Mouse (Mus musculus): ENCODE measurements at regions not wholly inside any gene's neighbourhood (a gene's known extent, or its start where the extent isn't known, plus 50 kb on each side); places are given as distances from the start of the nearest gene placed in this dataset.
A peak's percentile ranks its signal among the peaks of the same experiment; 100 is the strongest.

GRCm38 (mm10) chr7:37908618-37909130 lies 114.7 kb downstream of the Uri1 start:
- DNase-seq (ENCODE audit: low spot score): no peak

DNA sequence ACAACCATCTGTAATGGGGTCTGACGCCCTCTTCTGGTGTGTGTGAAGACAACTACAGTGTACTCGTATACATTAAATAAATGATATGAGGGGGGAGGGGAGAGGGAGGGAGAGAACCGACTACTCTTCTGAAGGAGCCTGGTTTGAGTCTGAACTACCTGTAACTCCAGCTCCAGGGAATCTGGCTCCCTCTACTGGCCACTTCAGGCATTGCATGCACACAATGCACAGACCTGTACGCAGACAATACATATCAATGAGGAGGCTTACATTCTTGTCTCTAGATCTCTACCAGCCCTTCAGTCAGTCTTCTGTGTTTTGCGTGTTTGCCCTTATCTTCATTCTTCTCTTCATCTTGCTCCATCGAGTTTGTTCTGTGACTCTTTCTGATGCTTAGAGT lies 120.4 kb upstream of the Zfp536 start:
- peak; percentile 56 for DNase-seq (ENCODE audit: low spot score)

GRCm38 (mm10) chr7:37874382-37874781 lies 100.9 kb upstream of the Zfp536 start:
- DNase-seq (ENCODE audit: low spot score): no peak

DNA sequence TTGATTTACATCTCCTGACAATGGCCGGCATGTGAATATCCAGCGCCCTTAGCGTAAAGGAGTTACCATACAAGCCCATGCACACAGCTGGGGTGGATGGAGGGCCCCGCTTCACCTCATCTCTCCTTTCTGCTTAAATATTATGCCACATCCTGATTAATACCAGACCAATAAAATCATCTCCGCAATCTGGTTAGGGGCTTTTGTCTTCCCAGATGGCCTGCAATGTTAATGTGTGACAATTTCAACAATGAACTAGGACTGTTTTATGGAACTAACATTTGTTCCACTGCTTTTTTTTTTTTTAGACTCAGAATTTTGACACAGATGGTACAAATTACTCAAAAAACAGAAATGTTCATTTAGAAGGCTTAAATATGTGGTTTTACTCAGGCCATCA lies 97.5 kb upstream of the Zfp536 start:
- peak; percentile 1 for DNase-seq (ENCODE audit: low spot score)

DNA sequence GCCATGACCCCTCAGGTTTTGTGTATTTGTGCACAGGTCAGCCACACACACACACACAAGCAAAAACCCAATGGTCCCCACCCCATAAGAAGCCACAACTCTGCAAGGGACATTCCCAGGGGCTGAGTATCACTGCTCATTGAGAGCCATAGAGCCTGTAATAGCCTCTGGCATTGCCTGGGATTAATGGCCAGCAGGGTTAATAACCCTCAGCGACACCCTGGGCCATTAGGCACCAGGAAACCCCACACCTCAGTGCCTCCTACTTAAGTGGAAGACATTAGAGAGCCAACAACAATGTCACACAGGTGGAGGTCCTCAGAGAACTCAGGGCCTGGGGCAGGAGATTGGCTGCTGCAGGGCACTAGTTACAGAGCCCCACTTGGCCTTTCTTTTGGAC lies 93.0 kb upstream of the Zfp536 start:
- no peak for DNase-seq (ENCODE audit: low spot score)

- DNase-seq (ENCODE audit: low spot score): no peak
Observed at GRCm38 (mm10) chr7:37851471-37851870, 78.0 kb upstream of the Zfp536 start.

DNA sequence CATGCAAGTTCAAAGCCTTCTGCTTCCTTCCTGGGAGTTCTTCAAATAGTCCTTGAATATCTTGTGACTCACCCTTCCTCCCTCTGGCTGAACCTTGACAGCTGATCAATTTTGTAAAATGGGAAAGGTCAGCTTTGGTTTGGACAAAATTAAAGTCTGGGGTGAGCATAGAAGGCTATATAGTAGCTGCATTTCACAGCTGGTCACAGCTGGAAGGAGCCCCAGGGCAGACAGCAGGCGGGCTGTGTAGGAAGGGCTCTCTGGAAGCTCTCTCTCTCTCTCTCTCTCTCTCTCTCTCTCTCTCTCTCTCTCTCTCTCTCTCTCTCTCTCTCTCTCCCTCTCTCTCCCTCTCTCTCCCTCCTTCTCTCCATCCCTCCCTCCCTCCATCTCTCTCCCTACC lies 71.8 kb upstream of the Zfp536 start:
- DNase-seq (ENCODE audit: low spot score): no peak

DNA sequence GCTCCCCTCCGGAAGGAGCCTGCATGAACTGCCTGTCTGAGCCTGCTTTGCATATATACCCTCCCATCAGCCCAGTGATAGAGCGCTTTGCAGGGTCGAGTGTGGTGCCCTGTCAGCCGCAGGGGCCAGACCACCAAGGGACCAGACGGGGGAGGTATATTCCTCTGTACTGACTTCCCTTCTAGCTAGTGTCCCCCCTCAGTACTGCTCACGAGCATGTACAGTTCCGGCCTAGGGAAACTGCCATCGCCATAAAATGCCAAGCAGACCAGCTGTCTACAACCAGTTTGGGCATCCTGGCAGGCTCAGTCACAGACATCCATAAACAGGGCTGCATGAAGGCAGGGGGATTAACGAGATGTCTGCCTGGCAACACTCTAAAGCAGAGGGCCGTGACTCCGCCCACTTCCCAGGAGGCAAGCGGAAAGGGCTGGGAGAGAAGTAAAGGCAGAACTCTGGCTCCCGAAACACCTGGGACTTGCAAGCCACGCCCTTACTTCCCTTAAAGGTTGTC lies 68.6 kb upstream of the Zfp536 start:
- DNase-seq (ENCODE audit: low spot score): peak; percentile 78

GRCm38 (mm10) chr7:37841549-37841948 lies 68.1 kb upstream of the Zfp536 start:
- no peak for DNase-seq (ENCODE audit: low spot score)

DNA sequence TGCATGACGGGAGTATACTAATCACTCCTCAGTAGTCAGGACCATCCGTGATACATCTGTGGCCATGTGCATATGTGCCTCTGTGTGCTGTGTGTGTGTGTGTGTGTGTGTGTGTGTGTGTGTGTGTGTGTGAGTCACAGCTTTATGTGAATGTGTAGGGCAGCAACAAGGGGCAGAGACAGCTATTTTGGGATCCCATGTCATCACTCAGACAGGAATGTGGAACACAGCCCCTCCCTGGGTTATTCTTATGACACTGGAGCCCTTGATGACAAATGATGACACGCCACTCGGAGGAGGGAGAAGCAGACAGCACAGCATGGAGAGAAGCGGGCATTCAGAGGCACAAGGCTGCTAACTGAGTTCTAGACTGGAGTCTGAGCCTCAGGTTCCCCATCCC lies 64.4 kb upstream of the Zfp536 start:
- no peak for DNase-seq (ENCODE audit: low spot score)

DNA sequence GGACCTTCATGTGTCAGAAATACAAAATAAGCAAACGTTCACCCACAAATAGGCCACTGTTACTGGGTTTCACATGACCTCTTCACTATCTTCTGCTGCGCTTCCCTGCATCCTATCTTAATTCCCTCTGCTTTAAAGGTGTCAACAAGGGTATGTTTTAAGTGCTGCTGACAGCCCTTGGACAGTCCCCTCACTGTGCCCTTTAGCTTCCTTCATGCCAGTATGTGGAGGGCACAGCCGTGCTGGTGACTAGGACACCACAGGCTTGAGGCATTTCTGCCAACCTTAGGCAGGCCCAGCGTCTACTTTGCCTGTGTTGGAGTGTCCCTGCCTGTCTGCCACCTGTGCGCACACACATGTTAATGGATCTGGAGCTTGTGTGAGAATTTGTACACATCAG lies 63.9 kb upstream of the Zfp536 start:
- no peak for DNase-seq (ENCODE audit: low spot score)

DNA sequence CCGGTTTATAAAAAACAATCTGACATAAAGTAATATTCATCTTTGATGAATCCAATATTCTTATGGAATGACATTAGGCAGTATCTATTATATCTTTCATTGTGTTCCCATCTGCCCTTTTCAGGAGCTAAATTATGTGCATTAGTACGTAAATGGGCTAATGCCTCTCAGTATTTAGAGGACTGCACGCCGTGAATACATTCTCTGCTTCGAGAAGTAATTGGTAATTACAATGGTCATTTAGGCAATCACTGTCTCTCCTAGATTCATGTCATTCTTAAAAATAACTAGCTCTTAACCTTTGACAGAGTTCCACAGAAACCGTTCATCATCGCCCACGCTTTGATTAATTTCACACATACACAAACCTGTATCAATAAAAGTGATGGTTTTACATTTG lies 60.0 kb upstream of the Zfp536 start:
- DNase-seq (ENCODE audit: low spot score): no peak

GRCm38 (mm10) chr7:37832322-37832721 lies 58.9 kb upstream of the Zfp536 start:
- no peak for DNase-seq (ENCODE audit: low spot score)

DNA sequence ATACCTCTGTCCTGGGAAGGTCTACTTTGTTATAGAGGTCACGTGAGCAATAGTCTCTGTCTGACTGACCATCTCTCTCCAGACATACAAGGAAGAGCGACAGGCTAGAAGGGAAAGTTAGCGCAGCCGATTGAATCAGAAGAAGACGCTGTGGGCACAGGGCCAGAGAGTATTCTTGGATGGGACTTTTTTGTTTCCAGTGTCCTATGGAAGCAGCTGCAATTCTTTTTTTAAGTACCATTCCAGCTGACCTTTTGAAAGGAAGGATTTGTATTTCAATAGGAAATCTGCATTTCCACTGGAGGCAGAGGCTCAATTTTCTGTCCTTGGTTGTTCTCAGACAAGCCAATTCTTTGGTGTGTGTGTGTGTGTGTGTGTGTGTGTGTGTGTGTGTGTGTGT lies 52.3 kb upstream of the Zfp536 start:
- DNase-seq (ENCODE audit: low spot score): no peak

Data from embryo, embryonic 10.5 days (tissue).